Mouse (Mus musculus) gastrocnemius, adult 8-10 months (tissue): ENCODE data around the gene Yeats4. TPM values are rescaled to one million over a fixed set of nuclear protein-coding genes. Genes with fewer than 3 reads are reported as not detected.
A peak's percentile ranks its signal among the peaks of the same experiment; 100 is the strongest.
"Not testable (repeated sequence)": the region's sequence is repeated elsewhere in the genome, so short reads cannot be mapped to it uniquely, and the experiment has no call there.

Source experiments
- DNase-seq, 2 experiments: peaks; one replicate each; pipeline ENCODE4 v3.0.0; 2022; ENCODE audit warnings: low spot score in 2 of 2
- total RNA-seq, 4 experiments: library from RNA; stranded (reverse); gene quantifications; 2 replicates each; pipeline ENCODE4 v1.2.4; 2022

The Yeats4 gene
- total RNA-seq: 10 to 100 TPM; 13.4 to 15.6 (median 14.9) TPM

GRCm38 (mm10) chr10:117224102-117224990 is at the start of gene Yeats4:
Yeats4 (minus strand) TSS chr10:117224507.
- DNase-seq: peak; percentile 92 to 93

GRCm38 (mm10) chr10:117272023-117272422 is 47.7 kb upstream of the Yeats4 start:
- no peak for DNase-seq

- DNase-seq: no peak
These were observed 35.6 kb upstream of the Yeats4 start for GRCm38 (mm10) chr10:117259870-117260269.

GRCm38 (mm10) chr10:117238603-117239002 is 14.3 kb upstream of the Yeats4 start, which contains the start of gene 9530003J23Rik:
9530003J23Rik (minus strand) TSS chr10:117238703.
- no peak for DNase-seq

DNA sequence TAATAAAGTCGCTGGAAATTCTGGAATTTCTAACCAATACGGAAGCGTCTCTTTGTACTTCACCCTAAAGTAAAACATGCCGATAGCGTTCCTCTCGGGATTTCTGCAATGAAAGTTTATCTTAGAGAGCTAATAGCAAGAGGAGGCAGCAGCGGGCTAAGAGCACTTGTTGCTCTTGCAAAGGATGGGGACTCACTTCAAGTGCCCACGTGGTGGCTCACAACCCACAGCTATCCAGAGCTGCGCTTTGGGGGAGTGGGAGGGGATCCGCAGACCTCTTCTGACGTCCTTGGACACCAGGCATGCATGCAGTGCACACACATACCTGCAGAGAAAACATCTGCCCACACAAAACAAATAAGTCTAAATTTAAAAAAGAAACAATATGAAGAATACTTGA is 11.6 kb upstream of the Yeats4 start:
- no peak for DNase-seq

- DNase-seq: no peak
These were observed 10.5 kb upstream of the Yeats4 start for GRCm38 (mm10) chr10:117234825-117235224.

DNA sequence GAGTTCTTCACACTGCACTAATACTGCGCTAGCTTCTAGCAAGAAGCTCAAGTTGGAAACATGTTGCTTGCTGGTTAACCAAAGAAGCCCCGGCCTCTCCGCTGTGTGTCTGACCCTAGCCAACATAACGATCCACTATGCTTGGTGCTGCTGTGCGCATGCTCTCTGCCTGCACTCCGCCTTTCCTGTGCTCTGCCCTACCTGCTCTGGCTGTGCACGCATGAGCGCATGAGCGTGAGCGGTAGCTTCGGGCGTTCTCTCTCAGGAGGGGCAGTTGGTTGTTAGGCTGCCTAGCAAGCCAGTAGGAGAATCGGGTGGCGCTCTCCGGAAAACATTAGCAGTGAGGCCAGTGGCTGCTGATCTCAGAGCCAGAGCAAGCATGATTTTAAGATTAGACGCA is 5.5 kb upstream of the Yeats4 start:
- DNase-seq: no peak

DNA sequence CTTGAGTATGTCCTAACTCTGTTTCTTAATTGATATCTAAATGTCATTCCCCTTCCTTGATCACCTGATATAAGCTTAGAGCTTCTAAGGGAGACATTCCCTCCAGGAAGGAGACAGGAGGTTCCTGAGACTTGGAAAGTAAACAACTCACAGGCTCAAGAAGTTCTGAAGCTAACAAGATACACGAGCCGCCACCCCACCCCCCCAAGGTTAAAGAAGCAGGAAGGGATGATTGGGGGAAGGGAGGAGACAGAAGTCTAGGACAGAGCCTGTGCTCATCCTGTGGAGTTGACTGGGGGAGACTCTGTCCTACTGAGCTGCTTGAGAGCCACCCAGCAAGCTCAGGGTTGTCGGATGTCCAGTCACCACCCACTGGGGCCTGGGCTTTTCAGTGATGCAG is 1.7 kb upstream of the Yeats4 start:
- DNase-seq: no peak

GRCm38 (mm10) chr10:117225094-117225493 is 787 bp upstream of the Yeats4 start:
- DNase-seq: no peak

GRCm38 (mm10) chr10:117223758-117224101 is 577 bp downstream of the Yeats4 start:
- DNase-seq: no peak

DNA sequence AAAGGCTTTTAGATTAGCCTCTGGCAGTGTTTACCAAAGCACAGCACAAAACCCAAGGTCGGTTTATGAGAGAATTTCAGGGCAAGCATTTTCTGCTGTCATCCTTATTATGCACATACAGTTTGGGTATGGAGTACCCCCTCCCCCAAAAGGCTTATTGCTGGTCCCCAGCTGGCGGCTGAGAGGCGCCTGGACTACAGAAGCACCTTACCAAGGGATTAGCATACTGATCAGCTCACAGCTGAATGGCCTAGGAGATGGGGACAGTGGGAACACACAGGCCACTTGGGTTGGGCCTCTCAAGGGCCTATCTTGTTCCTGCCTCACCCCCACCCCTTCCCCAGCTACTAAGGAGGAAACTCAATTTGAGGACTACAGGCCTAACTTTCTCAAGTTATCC is 1.5 kb downstream of the Yeats4 start:
- DNase-seq: no peak

GRCm38 (mm10) chr10:117218351-117218750 is 6.0 kb downstream of the Yeats4 start:
- no peak for DNase-seq

- no peak for DNase-seq
These were observed 7.0 kb downstream of the Yeats4 start for GRCm38 (mm10) chr10:117217246-117217840.

DNA sequence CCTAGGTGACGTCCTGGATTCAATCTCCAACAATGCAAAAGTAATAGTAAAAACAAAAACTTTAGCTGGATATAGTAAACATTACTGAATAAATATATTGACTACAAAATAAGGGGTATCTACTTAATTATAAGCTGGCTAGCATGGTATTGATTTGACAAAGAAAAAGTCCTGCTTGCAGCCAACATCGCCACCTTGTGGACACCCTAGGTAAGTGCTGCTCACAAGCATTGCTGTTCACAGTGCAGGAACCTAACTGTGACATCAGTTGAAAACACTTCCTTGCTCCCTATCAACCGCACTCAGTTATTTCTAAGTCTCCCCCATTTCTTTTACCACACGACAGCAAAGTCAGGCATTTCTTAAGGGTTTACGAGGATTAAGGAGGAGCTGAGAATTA is 7.5 kb downstream of the Yeats4 start:
- no peak for DNase-seq

GRCm38 (mm10) chr10:117216132-117216495 is 8.2 kb downstream of the Yeats4 start:
- no peak for DNase-seq

DNA sequence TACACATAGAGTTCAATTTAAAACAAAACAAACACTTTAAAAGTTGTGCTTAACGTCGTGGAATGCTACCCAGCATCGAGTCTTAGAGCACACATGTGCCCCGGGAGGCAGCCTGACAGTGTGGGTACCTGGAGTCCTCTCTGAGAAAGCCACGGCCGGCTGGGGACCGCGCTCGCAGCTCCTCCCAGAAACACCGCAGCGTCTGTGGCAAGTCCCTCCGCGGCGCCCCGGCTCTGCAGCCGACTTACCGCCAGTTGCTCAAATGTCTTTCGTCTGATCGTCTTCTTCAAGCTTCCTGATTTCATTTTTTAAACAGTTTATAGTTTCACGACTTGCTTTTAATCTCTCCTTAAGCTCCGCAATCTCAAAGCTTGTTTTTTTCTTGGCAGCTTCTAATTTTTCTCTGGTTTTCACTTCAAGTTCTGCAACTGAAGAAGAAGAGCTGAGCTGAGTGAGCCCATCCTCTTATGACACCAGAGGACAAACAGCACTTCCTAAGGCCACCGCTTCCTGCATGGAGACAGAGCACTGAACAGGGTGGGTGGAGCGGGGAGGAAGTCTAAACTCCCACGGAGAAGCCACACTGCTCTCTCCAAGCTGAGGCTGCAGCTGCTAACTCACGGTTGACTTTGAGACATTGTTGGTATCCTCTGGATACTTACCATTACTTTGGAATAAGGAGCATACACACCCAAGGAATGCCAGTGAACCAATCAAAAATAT is 8.7 kb downstream of the Yeats4 start:
- DNase-seq: no peak

- DNase-seq: no peak
These were observed 13.3 kb downstream of the Yeats4 start for GRCm38 (mm10) chr10:117211023-117211422.

- no peak for DNase-seq
These were observed 14.8 kb downstream of the Yeats4 start for GRCm38 (mm10) chr10:117209469-117209938.

DNA sequence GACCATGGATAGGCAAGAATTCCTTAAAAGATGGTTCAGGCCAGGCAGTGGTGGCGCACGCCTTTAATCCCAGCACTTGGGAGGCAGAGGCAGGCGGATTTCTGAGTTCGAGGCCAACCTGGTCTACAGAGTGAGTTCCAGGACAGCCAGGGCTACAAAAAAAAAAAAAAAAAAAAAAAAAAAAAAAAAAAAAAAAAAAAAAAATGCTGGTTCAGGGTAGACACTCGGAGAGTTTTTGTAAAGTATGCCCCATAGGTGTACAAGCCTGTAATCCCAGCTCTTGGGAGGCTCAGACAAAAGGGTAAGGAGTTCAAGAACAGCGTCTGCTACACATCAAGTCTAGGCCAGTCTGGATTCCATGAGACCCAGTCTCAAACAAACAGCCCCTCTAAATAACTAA is 15.5 kb downstream of the Yeats4 start:
- DNase-seq: not testable (repeated sequence)

GRCm38 (mm10) chr10:117208221-117208620 is 16.1 kb downstream of the Yeats4 start:
- DNase-seq: no peak

DNA sequence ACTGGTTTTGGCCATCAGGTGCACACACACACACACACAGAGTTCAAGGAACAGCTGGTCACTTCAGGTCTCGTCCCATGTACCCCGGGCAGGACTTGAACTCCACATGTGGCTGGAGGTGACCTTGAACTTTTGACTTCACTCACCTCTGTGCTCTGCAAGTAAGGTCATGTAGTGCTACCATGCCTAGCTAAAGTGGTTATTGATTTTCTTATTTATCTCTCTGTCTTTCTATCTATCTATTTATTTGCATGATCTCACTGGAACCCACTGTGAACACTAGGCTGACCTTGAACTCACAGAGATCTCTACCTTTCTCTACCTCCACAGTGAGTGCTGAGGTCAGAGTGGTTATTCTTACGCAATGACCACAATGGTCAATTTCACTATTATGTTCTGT is 18.2 kb downstream of the Yeats4 start:
- no peak for DNase-seq

- DNase-seq: no peak
These were observed 20.7 kb downstream of the Yeats4 start for GRCm38 (mm10) chr10:117203558-117203981.
